Mouse (Mus musculus) MEL (cell line): ENCODE results near the gene Pde3a. TPM values are rescaled to one million over a fixed set of nuclear protein-coding genes. Genes with fewer than 3 reads are reported as not detected.
A peak's percentile ranks its signal among the peaks of the same experiment; 100 is the strongest.

Experiments
- DNase-seq: peaks from one replicate; pipeline ENCODE4 v3.0.0; 2011; ENCODE audit warnings: low read depth, low spot score
- H3K27ac ChIP-seq: 2 replicates; pipeline ENCODE4 v1.5.1; 2012; ENCODE audit warnings: low read depth, mild to moderate bottlenecking, control low read depth, low read length, moderate library complexity; ENCODE audit not compliant: control insufficient read depth
- H3K27me3 ChIP-seq, 2 experiments: fragments of 150-350 bp in 1 of 2; sonication (generic) in 1 of 2; 2 replicates each; pipeline ENCODE4 v1.6.1; 2012; ENCODE audit warnings: low read length in 2 of 2, mild to moderate bottlenecking in 2 of 2, improper control_type of control experiment in 1 of 2, moderate library complexity in 1 of 2; ENCODE audit not compliant: insufficient read depth in 2 of 2, control insufficient read depth in 1 of 2
- H3K36me3 ChIP-seq, 2 experiments: 2 replicates each; pipeline ENCODE4 v1.6.1; 2012 to 2014; ENCODE audit warnings: low read length in 2 of 2, improper control_type of control experiment in 1 of 2, inconsistent platforms in 1 of 2, mild to moderate bottlenecking in 1 of 2; ENCODE audit not compliant: insufficient read depth in 2 of 2, control insufficient read depth in 1 of 2
- H3K4me1 ChIP-seq, 2 experiments: fragments of 150-350 bp in 1 of 2; sonication (generic) in 1 of 2; 2 replicates each; pipeline ENCODE4 v1.6.1; 2012; ENCODE audit warnings: low read length in 2 of 2, improper control_type of control experiment in 1 of 2, mild to moderate bottlenecking in 1 of 2; ENCODE audit not compliant: insufficient read depth in 2 of 2, control insufficient read depth in 1 of 2
- H3K4me3 ChIP-seq, 2 experiments: fragments of 150-350 bp in 1 of 2; sonication (generic) in 1 of 2; 2 replicates each; pipeline ENCODE4 v1.5.1; 2012; ENCODE audit warnings: low read depth in 2 of 2, low read length in 2 of 2, mild to moderate bottlenecking in 2 of 2, moderate library complexity in 2 of 2, control low read depth in 1 of 2, improper control_type of control experiment in 1 of 2; ENCODE audit not compliant: control insufficient read depth in 1 of 2, insufficient read depth in 1 of 2
- H3K79me2 ChIP-seq: 2 replicates; pipeline ENCODE4 v1.6.1; 2012; ENCODE audit warnings: mild to moderate bottlenecking, low read length, moderate library complexity; ENCODE audit not compliant: control insufficient read depth, poor library complexity, insufficient read depth
- H3K9ac ChIP-seq: 2 replicates; pipeline ENCODE4 v1.6.1; 2012; ENCODE audit warnings: low read depth, mild to moderate bottlenecking, control low read depth, low read length, moderate library complexity; ENCODE audit not compliant: control insufficient read depth, poor library complexity, severe bottlenecking
- H3K9me3 ChIP-seq: fragments of 150-350 bp; sonication (generic); replicated peaks from 2 replicates; pipeline ENCODE4 v1.6.1; 2012; ENCODE audit warnings: mild to moderate bottlenecking, low read length, improper control_type of control experiment, moderate library complexity; ENCODE audit not compliant: insufficient read depth
- CHD1 ChIP-seq: IDR thresholded peaks from 2 replicates; pipeline ENCODE4 v1.6.1; 2012; ENCODE audit warnings: low read depth, mild to moderate bottlenecking, inconsistent platforms, low read length, improper control_type of control experiment
- CHD2 ChIP-seq: IDR thresholded peaks from 2 replicates; pipeline ENCODE4 v1.6.1; 2011; ENCODE audit warnings: low read length, improper control_type of control experiment
- CTCF ChIP-seq, 3 experiments: IDR thresholded peaks in 2 of 3; conservative IDR thresholded peaks in 1 of 3; 2 replicates each; pipeline ENCODE4 v1.5.1; 2011 to 2012; ENCODE audit warnings: low read length in 3 of 3, low read depth in 2 of 3, mild to moderate bottlenecking in 2 of 3, improper control_type of control experiment in 1 of 3, inconsistent platforms in 1 of 3, mixed read lengths in 1 of 3, moderate library complexity in 1 of 3; ENCODE audit not compliant: control insufficient read depth in 1 of 3, insufficient read depth in 1 of 3, poor library complexity in 1 of 3, severe bottlenecking in 1 of 3
- E2F4 ChIP-seq: IDR thresholded peaks from 2 replicates; pipeline ENCODE4 v1.6.1; 2011; ENCODE audit warnings: low read depth, low read length, improper control_type of control experiment, borderline replicate concordance
- ELF1 ChIP-seq: IDR thresholded peaks from 2 replicates; pipeline ENCODE4 v1.6.1; 2014; ENCODE audit warnings: low read depth, mild to moderate bottlenecking, inconsistent platforms, low read length, improper control_type of control experiment, moderate library complexity
- EP300 ChIP-seq, 2 experiments: IDR thresholded peaks; 2 replicates each; pipeline ENCODE4 v1.6.1; 2011; ENCODE audit warnings: improper control_type of control experiment in 2 of 2, low read length in 2 of 2, low read depth in 1 of 2, mild to moderate bottlenecking in 1 of 2
- GABPA ChIP-seq: IDR thresholded peaks from 2 replicates; pipeline ENCODE4 v1.6.1; 2012; ENCODE audit warnings: low read depth, mild to moderate bottlenecking, inconsistent platforms, low read length, improper control_type of control experiment, moderate library complexity
- KAT2A ChIP-seq: conservative IDR thresholded peaks from 2 replicates; pipeline ENCODE4 v1.6.1; 2012; ENCODE audit warnings: low read depth, low read length, improper control_type of control experiment, inconsistent platforms
- MAFK ChIP-seq: IDR thresholded peaks from 2 replicates; pipeline ENCODE4 v1.6.1; 2011; ENCODE audit warnings: low read depth, mild to moderate bottlenecking, low read length, improper control_type of control experiment, borderline replicate concordance
- MAX ChIP-seq: IDR thresholded peaks from 2 replicates; pipeline ENCODE4 v1.6.1; 2011; ENCODE audit warnings: low read length, improper control_type of control experiment
- MEF2A ChIP-seq: IDR thresholded peaks from 2 replicates; pipeline ENCODE4 v1.6.1; 2014; ENCODE audit warnings: low read depth, mild to moderate bottlenecking, inconsistent platforms, low read length, improper control_type of control experiment; ENCODE audit not compliant: poor library complexity, insufficient replicate concordance, severe bottlenecking; ENCODE audit errors: extremely low read depth
- MYC ChIP-seq: IDR thresholded peaks from 2 replicates; pipeline ENCODE4 v1.6.1; 2011; ENCODE audit warnings: low read depth, mild to moderate bottlenecking, low read length, improper control_type of control experiment, moderate library complexity
- POLR2AphosphoS2 ChIP-seq: IDR thresholded peaks from 2 replicates; pipeline ENCODE4 v1.6.1; 2011; ENCODE audit warnings: low read length, improper control_type of control experiment
- POLR2AphosphoS5 ChIP-seq: IDR thresholded peaks from 2 replicates; pipeline ENCODE4 v1.6.1; 2012; ENCODE audit warnings: low read depth, borderline replicate concordance, mild to moderate bottlenecking, inconsistent platforms, low read length, moderate library complexity, mixed read lengths
- RAD21 ChIP-seq: IDR thresholded peaks from 2 replicates; pipeline ENCODE4 v1.6.1; 2011; ENCODE audit warnings: mild to moderate bottlenecking, low read depth, low read length, improper control_type of control experiment
- RCOR1 ChIP-seq: IDR thresholded peaks from 2 replicates; pipeline ENCODE4 v1.6.1; 2012; ENCODE audit warnings: low read depth, mild to moderate bottlenecking, inconsistent platforms, low read length, improper control_type of control experiment
- SIN3A ChIP-seq: IDR thresholded peaks from 2 replicates; pipeline ENCODE4 v1.6.1; 2012; ENCODE audit warnings: low read length, improper control_type of control experiment, inconsistent platforms
- SMC3 ChIP-seq: IDR thresholded peaks from 2 replicates; pipeline ENCODE4 v1.6.1; 2011; ENCODE audit warnings: low read depth, low read length, improper control_type of control experiment
- TAL1 ChIP-seq: IDR thresholded peaks from 2 replicates; pipeline ENCODE4 v1.6.1; 2012; ENCODE audit warnings: mild to moderate bottlenecking, inconsistent platforms, low read length, moderate library complexity, mixed read lengths
- TBP ChIP-seq: IDR thresholded peaks from 2 replicates; pipeline ENCODE4 v1.8.0; 2011; ENCODE audit warnings: low read depth, low read length, improper control_type of control experiment
- TCF12 ChIP-seq: IDR thresholded peaks from 2 replicates; pipeline ENCODE4 v1.6.1; 2014; ENCODE audit warnings: low read depth, mild to moderate bottlenecking, inconsistent platforms, low read length, improper control_type of control experiment, moderate library complexity
- UBTF ChIP-seq: IDR thresholded peaks from 2 replicates; pipeline ENCODE4 v1.6.1; 2012; ENCODE audit warnings: low read depth, mild to moderate bottlenecking, inconsistent platforms, low read length, improper control_type of control experiment, moderate library complexity, borderline replicate concordance; ENCODE audit not compliant: insufficient read depth
- USF2 ChIP-seq, 2 experiments: IDR thresholded peaks; 2 replicates each; pipeline ENCODE4 v1.6.1; 2011 to 2012; ENCODE audit warnings: improper control_type of control experiment in 2 of 2, low read length in 2 of 2, borderline replicate concordance in 1 of 2, inconsistent platforms in 1 of 2, low read depth in 1 of 2, mild to moderate bottlenecking in 1 of 2; ENCODE audit not compliant: insufficient read depth in 1 of 2
- ZC3H11A ChIP-seq: IDR thresholded peaks from 2 replicates; pipeline ENCODE4 v1.6.1; 2012; ENCODE audit warnings: low read depth, mild to moderate bottlenecking, inconsistent platforms, low read length, improper control_type of control experiment
- ZNF384 ChIP-seq: IDR thresholded peaks from 2 replicates; pipeline ENCODE4 v1.6.1; 2012; ENCODE audit warnings: low read depth, mild to moderate bottlenecking, inconsistent platforms, low read length, improper control_type of control experiment
- polyA plus RNA-seq, 2 experiments: library from polyadenylated mRNA; stranded (reverse) in 1 of 2; unstranded in 1 of 2; fragments of >175 nt in 1 of 2; fragments of >200 nt in 1 of 2; gene quantifications; 2 replicates each; pipeline versions ENCODE4 v1.2.1 to v1.2.4; 2012; ENCODE audit warnings: low replicate concordance in 2 of 2, low read depth in 1 of 2; ENCODE audit not compliant: insufficient read length in 2 of 2, insufficient read depth in 1 of 2, missing spikeins in 1 of 2
- total RNA-seq: library from RNA; depleted of rRNA; stranded (reverse); fragments of 300-350 nt; gene quantifications from 2 replicates; pipeline ENCODE4 v1.2.3, GENCODE M21; 2012

The Pde3a gene
- total and polyA plus RNA-seq, 3 experiments: not detected

DNA sequence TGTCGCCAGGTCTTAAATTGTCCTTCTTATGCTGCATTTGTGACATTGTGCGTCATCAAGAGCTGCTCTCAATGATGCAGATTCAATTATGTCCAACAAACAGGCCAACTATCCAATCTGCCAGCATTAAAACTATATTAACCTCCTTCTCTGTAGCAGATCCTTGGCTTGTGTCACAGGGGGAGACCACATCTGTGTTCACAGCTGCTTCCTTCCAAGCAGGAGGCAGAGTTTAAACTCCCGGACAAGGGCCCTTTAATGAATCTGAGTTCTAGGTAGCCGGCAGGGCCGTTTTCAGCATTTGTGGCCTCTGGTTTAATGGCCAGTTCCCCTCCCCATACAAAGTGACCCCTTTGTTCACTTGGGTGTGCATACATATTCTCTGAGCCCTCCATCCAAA lies 118.0 kb downstream of the Pde3a start:
- H3K79me2 ChIP-seq: no peaks in the 10 kb centered on the region
- no peaks in the 10 kb centered on the region for H3K9me3 ChIP-seq
- no peaks in the 10 kb centered on the region for H3K4me1 ChIP-seq
- no peak overlapping the region for H3K4me3 ChIP-seq
- no peaks in the 10 kb centered on the region for H3K36me3 ChIP-seq
- H3K27me3 ChIP-seq: no peaks in the 10 kb centered on the region
- H3K27ac ChIP-seq: no peak overlapping the region
- H3K9ac ChIP-seq: no peak overlapping the region
- TF ChIP-seq POLR2AphosphoS2: no peak
- TF ChIP-seq UBTF: no peak
- TF ChIP-seq GABPA: no peak
- TF ChIP-seq TAL1: no peak
- TF ChIP-seq TBP: no peak
- no peak for TF ChIP-seq MYC
- TF ChIP-seq ZC3H11A: no peak
- TF ChIP-seq MAX: no peak
- TF ChIP-seq KAT2A: no peak
- TF ChIP-seq RCOR1: no peak
- no peak for TF ChIP-seq ELF1
- no peak for DNase-seq

DNA sequence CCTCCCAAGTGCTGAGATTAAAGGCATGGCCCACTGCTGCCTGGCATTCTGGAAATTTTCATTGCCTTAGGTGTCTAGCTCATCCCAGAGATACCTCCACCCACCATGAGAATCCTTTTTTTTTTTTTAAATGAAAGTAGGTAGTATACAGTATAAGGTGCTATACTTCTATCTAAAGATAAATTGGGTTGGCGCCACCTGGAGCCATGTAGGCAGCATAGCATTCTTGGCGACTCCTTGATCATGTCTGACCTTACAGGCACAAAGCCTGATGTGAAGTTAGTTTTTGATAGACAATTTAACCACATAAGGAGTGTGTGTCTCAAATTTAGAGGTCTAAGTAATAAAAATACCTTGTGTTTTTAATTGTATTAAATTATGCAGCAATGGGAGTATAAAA lies 123.6 kb downstream of the Pde3a start:
- H3K4me3 ChIP-seq: no peak overlapping the region
- no peaks in the 10 kb centered on the region for H3K36me3 ChIP-seq
- no peaks in the 10 kb centered on the region for H3K4me1 ChIP-seq
- peak; percentile 5 for DNase-seq
- no peak for TF ChIP-seq CHD1
- TF ChIP-seq EP300 (IDR thresholded peaks at IDR 0.05; ENCODE audit: low read depth in 1 of 2, low read length in 2 of 2): no peak
- TF ChIP-seq SMC3: 0 out of 2 replicates have a peak, but pooled peaks have one; percentile 5
- peak in 1 of 3 experiments; percentile 16; a peak in 1 of 6 replicates for TF ChIP-seq CTCF (IDR thresholded peaks at IDR 0.05 in 2 of 3, conservative IDR thresholded peaks at IDR 0.05 in 1 of 3; ENCODE audit: control insufficient read depth in 1 of 3, insufficient read depth in 1 of 3, low read depth in 2 of 3, low read length in 3 of 3, poor library complexity in 1 of 3, severe bottlenecking in 1 of 3)
- TF ChIP-seq GABPA: no peak
- TF ChIP-seq, all 39 proteins: peak for 2
- Histone ChIP-seq H3K9ac (no peak overlapping the region), H3K9me3 (no peaks in the 10 kb centered on the region), H3K27me3 (no peaks in the 10 kb centered on the region), H3K79me2 (no peaks in the 10 kb centered on the region), H3K27ac (no peak overlapping the region)

DNA sequence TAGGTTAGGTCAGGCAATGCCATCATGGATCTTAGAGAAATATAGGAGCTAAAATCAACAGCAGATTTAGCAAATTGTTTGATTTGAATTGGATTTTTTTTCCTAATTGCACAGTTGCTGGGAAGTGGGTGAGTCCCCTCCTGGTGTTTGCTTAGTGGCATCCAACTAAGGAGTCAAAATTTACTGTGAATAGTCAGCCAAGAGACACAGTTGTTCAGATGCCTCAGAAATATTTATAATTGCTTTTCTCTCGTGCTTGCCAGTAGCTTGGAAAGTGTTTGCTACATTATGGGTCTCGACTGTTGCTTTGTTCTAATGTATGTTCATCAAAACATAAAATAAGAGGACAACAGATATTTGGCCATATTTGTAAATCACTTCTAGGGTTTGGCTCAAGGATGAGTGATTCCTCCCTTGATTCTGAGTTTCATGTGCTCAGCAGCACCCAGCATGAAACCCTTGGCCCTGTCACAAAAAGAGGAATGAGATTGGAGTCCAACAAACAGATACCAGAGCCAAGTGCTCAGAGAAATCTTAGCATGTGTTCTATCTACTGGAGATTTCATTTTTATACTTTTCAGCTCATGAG lies 125.5 kb downstream of the Pde3a start:
- no peak overlapping the region for H3K9ac ChIP-seq
- H3K9me3 ChIP-seq: no peaks in the 10 kb centered on the region
- H3K27me3 ChIP-seq: no peaks in the 10 kb centered on the region
- H3K4me1 ChIP-seq: no peaks in the 10 kb centered on the region
- H3K27ac ChIP-seq: no peak overlapping the region
- H3K36me3 ChIP-seq: no peaks in the 10 kb centered on the region
- no peak overlapping the region for H3K4me3 ChIP-seq
- no peak for DNase-seq
- H3K79me2 ChIP-seq: no peaks in the 10 kb centered on the region
- TF ChIP-seq TCF12 (no peak), CTCF (IDR thresholded peaks at IDR 0.05 in 2 of 3, conservative IDR thresholded peaks at IDR 0.05 in 1 of 3; ENCODE audit: control insufficient read depth in 1 of 3, insufficient read depth in 1 of 3, low read depth in 2 of 3, low read length in 3 of 3, poor library complexity in 1 of 3, severe bottlenecking in 1 of 3) (no peak), MEF2A (no peak), MYC (no peak), TBP (no peak), MAFK (no peak), RAD21 (no peak), POLR2AphosphoS5 (no peak), E2F4 (no peak), ZNF384 (no peak), CHD2 (no peak), SIN3A (no peak), GABPA (no peak), SMC3 (no peak), USF2 (IDR thresholded peaks at IDR 0.05; ENCODE audit: borderline replicate concordance in 1 of 2, insufficient read depth in 1 of 2, low read depth in 1 of 2, low read length in 2 of 2) (no peak)
